Mouse (Mus musculus) liver, adult 2 months (tissue): ENCODE data around the gene Gpalpp1.

Experiments
- CTCF ChIP-seq: fragments of 200-500 bp; IDR thresholded peaks from 2 replicates; pipeline ENCODE4 v1.5.1; 2011; ENCODE audit warnings: low read depth, low read length, control low read depth
- POLR2A ChIP-seq: fragments of 200-500 bp; IDR thresholded peaks from 2 replicates; pipeline ENCODE4 v1.6.1; 2011; ENCODE audit warnings: low read length, control low read depth; ENCODE audit not compliant: insufficient read depth; ENCODE audit errors: extremely low read depth

GRCm38 (mm10) chr14:76076602-76077001, 34.0 kb downstream of the Gpalpp1 start:
- TF ChIP-seq CTCF, result no peak
- TF ChIP-seq POLR2A, result no peak
